Mouse (Mus musculus) ES-Bruce4 (cell line): ENCODE measurements around the gene Pde6d.

Experiments used
- CTCF ChIP-seq: IDR thresholded peaks from one replicate; pipeline ENCODE4 v1.8.1; 2011; ENCODE audit warnings: low read depth, low read length
- POLR2A ChIP-seq: IDR thresholded peaks from one replicate; pipeline ENCODE4 v1.8.1; 2011; ENCODE audit warnings: low read length; ENCODE audit not compliant: insufficient read depth

- peak; percentile 45 for TF ChIP-seq CTCF
- TF ChIP-seq POLR2A = no peak
Observed at GRCm38 (mm10) chr1:86527599-86528486, 54.6 kb downstream of the Pde6d start.
